Mouse (Mus musculus): ENCODE measurements around the gene Nxpe4.
"Not testable (repeated sequence)": the region's sequence is repeated elsewhere in the genome, so short reads cannot be mapped to it uniquely, and the experiment has no call there.

Nxpe4 gene

GRCm38 (mm10) chr9:48417366-48417765 is 255.5 kb downstream of the Nxpe4 start:
- not testable (repeated sequence) for DNase-seq

GRCm38 (mm10) chr9:48417994-48418393 is 256.2 kb downstream of the Nxpe4 start:
- DNase-seq: peak; percentile 84

GRCm38 (mm10) chr9:48418397-48418796 is 256.6 kb downstream of the Nxpe4 start:
- peak; percentile 89 for DNase-seq

- peak; percentile 48 for DNase-seq
Observed at GRCm38 (mm10) chr9:48418829-48419228, 257.0 kb downstream of the Nxpe4 start.

GRCm38 (mm10) chr9:48420437-48420836 is 258.6 kb downstream of the Nxpe4 start:
- DNase-seq: peak; percentile 73

GRCm38 (mm10) chr9:48421029-48421428 is 259.2 kb downstream of the Nxpe4 start:
- no peak for DNase-seq

- DNase-seq: peak; percentile 72
Observed at GRCm38 (mm10) chr9:48421561-48421960, 259.7 kb downstream of the Nxpe4 start.

GRCm38 (mm10) chr9:48422382-48422781 is 260.6 kb downstream of the Nxpe4 start:
- peak; percentile 90 for DNase-seq

- DNase-seq: peak; percentile 87
Observed at GRCm38 (mm10) chr9:48423256-48423655, 261.4 kb downstream of the Nxpe4 start.

- DNase-seq: peak; percentile 56
Observed at GRCm38 (mm10) chr9:48427176-48427575, 265.4 kb downstream of the Nxpe4 start.

GRCm38 (mm10) chr9:48432449-48432848 is 270.6 kb downstream of the Nxpe4 start:
- no peak for DNase-seq

- peak; percentile 51 for DNase-seq
Observed at GRCm38 (mm10) chr9:48443873-48444272, 282.1 kb downstream of the Nxpe4 start.

- no peak for DNase-seq
Observed at GRCm38 (mm10) chr9:48444821-48445220, 283.0 kb downstream of the Nxpe4 start.

- DNase-seq: peak; percentile 60
Observed at GRCm38 (mm10) chr9:48447783-48448209, 286.0 kb downstream of the Nxpe4 start.
